Mouse (Mus musculus) cerebellum, adult (tissue): ENCODE data around the gene Fdxr.

Experiments
- ATAC-seq: cut with Nextera tagmentation; 2 replicates; pipeline ENCODE4 v1.9.2; 2017; ENCODE audit warnings: mild to moderate bottlenecking, moderate library complexity, mixed read lengths; ENCODE audit not compliant: insufficient number of reproducible peaks, low FRiP score, low TSS enrichment

Fdxr gene

GRCm38 (mm10) chr11:115246386-115246785 is 30.5 kb downstream of the Fdxr start:
- ATAC-seq = no peak; the same call in 1 of the 2 replicates

GRCm38 (mm10) chr11:115244840-115245239 is 32.0 kb downstream of the Fdxr start:
- no peak for ATAC-seq

GRCm38 (mm10) chr11:115243783-115244182 is 33.1 kb downstream of the Fdxr start:
- ATAC-seq = no peak

- no peak for ATAC-seq
Measured at GRCm38 (mm10) chr11:115242746-115243145, 34.1 kb downstream of the Fdxr start.

- ATAC-seq = no peak
Measured at GRCm38 (mm10) chr11:115241402-115241801, 35.4 kb downstream of the Fdxr start.

GRCm38 (mm10) chr11:115236570-115236969 is 40.3 kb downstream of the Fdxr start:
- ATAC-seq = no peak

GRCm38 (mm10) chr11:115234320-115235044 is 42.4 kb downstream of the Fdxr start:
- ATAC-seq = no peak

GRCm38 (mm10) chr11:115233526-115234290 is 43.1 kb downstream of the Fdxr start:
- no peak for ATAC-seq

GRCm38 (mm10) chr11:115232889-115233288 is 44.0 kb downstream of the Fdxr start:
- ATAC-seq = no peak

- no peak for ATAC-seq
Measured at GRCm38 (mm10) chr11:115231924-115232323, 44.9 kb downstream of the Fdxr start.

GRCm38 (mm10) chr11:115231168-115231915 is 45.5 kb downstream of the Fdxr start:
- ATAC-seq = no peak

GRCm38 (mm10) chr11:115229021-115229930 is 47.6 kb downstream of the Fdxr start:
- ATAC-seq = no peak

GRCm38 (mm10) chr11:115228430-115228829 is 48.4 kb downstream of the Fdxr start:
- ATAC-seq = no peak

GRCm38 (mm10) chr11:115227640-115228039 is 49.2 kb downstream of the Fdxr start:
- no peak for ATAC-seq

GRCm38 (mm10) chr11:115226811-115227491 is 49.9 kb downstream of the Fdxr start:
- no peak for ATAC-seq

GRCm38 (mm10) chr11:115225301-115225700 is 51.5 kb downstream of the Fdxr start:
- no peak for ATAC-seq

GRCm38 (mm10) chr11:115224889-115225288 is 52.0 kb downstream of the Fdxr start:
- ATAC-seq = no peak

GRCm38 (mm10) chr11:115223877-115224276 is 53.0 kb downstream of the Fdxr start:
- ATAC-seq = no peak

- ATAC-seq = no peak
Measured at GRCm38 (mm10) chr11:115223451-115223850, 53.4 kb downstream of the Fdxr start.
